Mouse (Mus musculus) forelimb bud, embryonic 11.5 days (tissue): ENCODE data around the gene Abca7.

Experiments
- DNase-seq: peaks from one replicate; pipeline ENCODE4 v3.0.0-alpha.2; 2012; ENCODE audit warnings: low read depth, low spot score

Abca7 gene

GRCm38 (mm10) chr10:79991548-79991947 lies 4.7 kb upstream of the Abca7 start:
- DNase-seq = no peak

GRCm38 (mm10) chr10:79994397-79995115 lies 1.7 kb upstream of the Abca7 start:
- no peak for DNase-seq

DNA sequence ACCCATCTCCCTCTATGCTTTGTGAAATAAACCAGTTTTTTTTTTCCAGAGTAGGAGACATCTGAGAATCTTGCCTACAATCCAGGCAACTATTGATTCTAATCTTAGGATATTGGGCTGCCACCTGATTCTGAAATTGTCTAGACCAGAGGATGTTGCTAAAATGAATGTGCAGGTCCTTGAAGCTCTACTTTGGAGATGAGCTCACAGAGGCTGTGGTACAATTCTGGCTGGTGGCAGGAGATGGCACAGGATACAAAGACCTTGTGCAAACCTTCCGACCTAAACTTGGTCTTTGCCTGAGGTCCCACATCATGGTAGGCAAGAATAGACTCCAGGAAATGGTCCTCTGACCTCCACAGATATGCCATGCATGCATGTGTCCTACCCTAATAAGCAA lies 658 bp upstream of the Abca7 start:
- no peak for DNase-seq

DNA sequence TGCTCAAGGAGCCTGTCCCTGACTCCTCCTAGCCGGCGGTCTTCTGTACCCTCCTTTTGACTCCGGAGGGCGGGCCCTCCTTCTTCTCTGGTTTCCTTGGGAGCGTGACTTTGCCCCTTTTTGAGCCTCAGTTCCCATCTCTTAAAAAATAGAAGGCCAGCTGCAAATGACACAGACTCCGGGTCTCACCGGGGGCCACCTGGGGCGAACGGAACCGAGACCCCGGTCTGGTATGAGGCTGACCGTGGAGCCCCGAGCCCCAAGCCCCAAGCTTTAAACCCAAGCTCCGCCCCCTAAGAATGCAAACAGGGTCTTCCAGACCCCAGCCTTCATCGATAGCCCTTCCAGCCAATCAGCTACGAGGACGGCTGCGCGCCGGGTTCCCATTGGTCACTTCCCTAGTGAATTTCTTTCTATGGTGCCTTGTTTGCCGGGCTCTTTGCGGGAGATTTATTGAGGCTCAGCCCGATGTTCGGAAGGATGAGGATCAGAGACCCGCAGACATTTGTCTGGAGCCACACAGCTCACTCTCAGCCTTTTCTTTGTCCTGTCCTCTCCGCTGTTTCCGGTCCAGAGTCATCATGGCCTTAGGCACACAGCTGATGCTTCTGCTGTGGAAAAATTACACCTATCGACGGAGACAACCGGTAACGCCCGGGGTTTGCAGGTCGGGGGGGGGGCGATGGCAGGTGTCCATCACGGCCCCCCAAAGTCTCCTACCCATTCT lies 903 bp downstream of the Abca7 start:
- DNase-seq = peak; percentile 93

- DNase-seq = no peak
Observed at GRCm38 (mm10) chr10:79997819-79998218, 1.5 kb downstream of the Abca7 start.

DNA sequence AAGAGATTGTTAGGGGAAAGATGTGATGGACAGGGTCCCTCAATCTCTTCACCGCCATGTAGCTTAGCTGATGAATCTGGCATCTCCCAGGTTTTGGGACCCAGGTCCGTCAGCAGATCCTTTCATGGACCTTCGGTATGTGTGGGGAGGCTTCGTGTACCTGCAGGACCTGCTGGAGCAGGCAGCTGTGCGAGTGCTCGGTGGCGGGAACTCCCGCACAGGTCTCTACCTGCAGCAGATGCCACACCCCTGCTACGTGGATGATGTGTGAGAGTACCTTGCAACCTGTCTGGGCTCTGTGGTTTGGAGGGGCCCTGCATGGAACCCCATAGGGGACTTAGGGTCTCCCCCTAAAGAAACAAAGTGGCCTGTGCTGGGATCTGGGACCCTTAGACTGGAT lies 5.7 kb downstream of the Abca7 start:
- no peak for DNase-seq

GRCm38 (mm10) chr10:80002829-80003228 lies 6.5 kb downstream of the Abca7 start:
- no peak for DNase-seq

- DNase-seq = no peak
Observed at GRCm38 (mm10) chr10:80003374-80004232, 7.3 kb downstream of the Abca7 start.

DNA sequence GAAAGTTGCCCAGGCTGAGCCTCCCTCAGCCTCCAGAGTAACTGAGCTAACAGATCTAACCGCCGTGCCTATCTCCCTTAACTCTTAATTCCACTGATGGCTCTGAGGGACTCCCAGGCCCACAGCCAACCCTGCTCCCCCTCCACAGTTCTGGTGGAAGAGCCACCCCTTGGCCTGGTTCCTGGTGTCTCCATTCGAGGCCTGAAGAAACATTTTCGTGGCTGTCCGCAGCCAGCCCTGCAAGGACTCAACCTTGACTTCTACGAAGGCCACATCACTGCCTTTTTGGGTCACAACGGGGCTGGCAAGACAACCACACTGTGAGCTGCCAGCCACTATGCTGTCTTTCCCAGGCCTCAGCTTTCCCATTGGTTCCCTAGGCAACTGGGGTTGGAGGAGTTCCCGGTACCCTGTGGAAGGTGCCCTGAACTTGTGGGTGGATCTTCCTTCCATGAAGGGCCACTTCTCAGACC lies 8.0 kb downstream of the Abca7 start:
- no peak for DNase-seq

DNA sequence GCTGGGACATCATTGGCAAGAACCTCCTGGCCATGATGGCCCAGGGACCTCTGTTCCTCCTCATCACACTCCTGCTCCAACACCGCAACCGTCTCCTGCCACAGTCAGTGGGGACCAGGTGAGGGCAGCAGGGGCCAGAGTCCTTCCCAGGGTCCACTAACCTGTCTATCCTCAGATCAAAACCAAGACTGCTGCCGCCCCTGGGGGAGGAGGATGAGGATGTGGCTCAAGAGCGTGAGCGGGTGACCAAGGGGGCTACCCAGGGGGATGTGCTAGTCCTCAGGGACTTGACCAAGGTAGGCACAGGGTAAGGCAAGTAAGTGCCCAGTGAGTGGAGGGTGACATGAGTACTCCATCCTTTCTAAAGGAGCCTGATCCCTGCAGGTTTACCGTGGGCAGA lies 15.4 kb downstream of the Abca7 start:
- no peak for DNase-seq

- DNase-seq = no peak
Observed at GRCm38 (mm10) chr10:80013609-80014008, 17.3 kb downstream of the Abca7 start.

- DNase-seq = no peak
Observed at GRCm38 (mm10) chr10:80014484-80015290, 18.4 kb downstream of the Abca7 start.

DNA sequence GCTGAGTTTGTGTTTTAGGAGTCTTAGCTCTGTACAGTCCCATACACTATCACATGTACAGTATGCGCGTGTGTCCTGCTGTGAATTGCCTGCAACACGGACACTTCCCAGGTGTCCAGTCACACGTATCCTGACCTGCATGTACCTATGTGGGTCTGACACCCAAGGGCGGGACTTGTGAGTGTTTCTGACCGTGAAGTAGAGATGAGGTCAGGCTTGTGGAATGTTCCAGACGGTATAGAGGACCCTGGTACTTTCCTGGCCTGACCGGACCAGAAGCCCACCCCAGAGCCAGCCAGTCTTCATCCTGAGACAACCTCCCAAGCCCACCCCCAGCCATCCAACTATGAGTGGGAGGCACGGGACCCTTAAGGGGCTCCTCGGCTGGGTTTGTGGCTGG lies 19.3 kb downstream of the Abca7 start:
- no peak for DNase-seq

GRCm38 (mm10) chr10:80016511-80016910 lies 20.2 kb downstream of the Abca7 start, which contains the start of gene Arhgap45:
Arhgap45 (plus strand) TSS chr10:80016653.
- DNase-seq = no peak

GRCm38 (mm10) chr10:80016931-80017330 lies 20.6 kb downstream of the Abca7 start:
- no peak for DNase-seq

DNA sequence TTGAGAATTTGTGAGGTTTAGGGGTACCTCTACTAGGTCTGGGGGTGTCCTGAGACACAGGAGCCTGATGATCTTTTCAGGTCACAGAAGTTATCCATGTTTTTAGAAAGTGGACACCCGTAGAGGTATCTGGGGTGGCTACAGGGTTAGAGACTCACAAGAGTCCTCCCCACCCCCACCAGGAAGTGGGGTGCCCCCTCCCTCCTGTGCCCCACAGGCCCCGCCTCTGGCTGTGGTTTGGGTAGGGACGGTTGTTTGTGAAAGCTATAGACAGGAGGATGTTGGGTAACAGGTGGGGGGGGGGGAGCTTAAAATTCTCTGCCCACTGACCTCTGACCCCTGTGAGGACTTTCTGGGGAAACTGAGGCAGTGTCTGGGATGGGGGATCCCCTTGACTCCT lies 21.1 kb downstream of the Abca7 start:
- DNase-seq = no peak

GRCm38 (mm10) chr10:80017771-80018170 lies 21.5 kb downstream of the Abca7 start:
- no peak for DNase-seq

- DNase-seq = no peak
Observed at GRCm38 (mm10) chr10:80018739-80019297, 22.5 kb downstream of the Abca7 start.

DNA sequence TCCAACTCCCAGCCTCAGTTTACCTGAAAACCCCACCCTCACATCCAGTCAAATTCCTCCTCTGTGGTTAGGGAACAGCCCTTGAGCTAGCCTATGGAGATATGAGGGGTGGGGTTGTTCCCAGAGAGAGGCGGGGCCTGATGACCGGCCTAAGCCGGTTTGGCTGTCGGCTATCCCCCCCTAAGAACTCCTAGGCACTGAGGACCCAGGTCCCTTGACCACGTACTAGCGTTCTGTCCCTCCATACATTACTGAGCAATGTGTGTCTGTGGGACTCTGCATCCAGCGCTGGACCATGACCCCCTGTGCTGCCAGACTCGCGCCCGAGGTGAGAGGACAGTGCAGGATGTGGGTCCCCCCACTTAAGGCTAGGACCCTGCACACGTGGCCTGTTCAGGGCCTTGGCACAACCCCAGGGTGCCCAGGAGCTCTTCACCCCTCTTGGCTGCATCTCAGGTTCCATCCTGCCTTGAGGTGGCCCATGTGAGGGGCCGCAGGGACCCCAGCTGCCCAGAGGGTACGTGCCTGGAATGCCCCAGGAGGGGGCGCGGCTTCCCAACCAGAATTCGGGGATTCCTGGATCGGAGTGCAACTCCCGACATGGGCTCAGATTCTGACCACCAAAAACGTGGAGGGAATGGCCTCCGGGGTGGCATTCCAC lies 23.3 kb downstream of the Abca7 start:
- peak; percentile 59 for DNase-seq

GRCm38 (mm10) chr10:80020191-80020590 lies 23.9 kb downstream of the Abca7 start:
- no peak for DNase-seq
